Mouse (Mus musculus): ENCODE data around the gene Gm2042. TPM values are rescaled to one million over a fixed set of nuclear protein-coding genes. Genes with fewer than 3 reads are reported as not detected.
"Not testable (repeated sequence)": the region's sequence is repeated elsewhere in the genome, so short reads cannot be mapped to it uniquely, and the experiment has no call there.

The Gm2042 gene
- total RNA-seq (2021): not detected
- long read RNA-seq, experiment 1: 0 reads
- long read RNA-seq, experiment 2: 0 reads

- DNase-seq (ENCODE audit: low spot score in 2 of 2): not testable (repeated sequence)
Observed at GRCm38 (mm10) chr12:87953780-87954179, at the start of gene Gm2042. Gene Gm2042 (plus strand): TSS chr12:87954080.

DNA sequence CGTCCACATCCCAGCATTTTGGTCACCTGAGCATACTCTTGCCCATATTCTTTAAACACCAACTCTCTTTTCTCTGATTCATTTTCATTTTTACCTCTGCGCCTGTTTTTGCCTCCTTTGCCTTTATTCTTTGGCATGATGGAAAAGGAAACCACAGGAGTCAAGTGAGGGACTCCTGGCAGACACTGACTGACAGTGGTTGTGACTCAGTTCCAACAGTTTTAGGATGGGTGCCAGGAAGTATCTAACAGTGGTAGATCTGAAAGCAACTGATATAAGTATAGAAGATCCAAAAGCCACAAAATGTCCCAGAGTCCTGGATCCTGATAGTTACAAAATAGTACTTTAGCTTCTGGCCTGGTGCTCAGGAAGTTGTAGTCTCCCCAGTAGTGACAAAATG, 34.2 kb upstream of the Gm2042 start, which contains the start of gene Gm2035:
Gm2035 (minus strand) TSS at position 137 of the 400 bp plus-strand sequence.
- not testable (repeated sequence) for DNase-seq (ENCODE audit: low spot score in 2 of 2)

DNA sequence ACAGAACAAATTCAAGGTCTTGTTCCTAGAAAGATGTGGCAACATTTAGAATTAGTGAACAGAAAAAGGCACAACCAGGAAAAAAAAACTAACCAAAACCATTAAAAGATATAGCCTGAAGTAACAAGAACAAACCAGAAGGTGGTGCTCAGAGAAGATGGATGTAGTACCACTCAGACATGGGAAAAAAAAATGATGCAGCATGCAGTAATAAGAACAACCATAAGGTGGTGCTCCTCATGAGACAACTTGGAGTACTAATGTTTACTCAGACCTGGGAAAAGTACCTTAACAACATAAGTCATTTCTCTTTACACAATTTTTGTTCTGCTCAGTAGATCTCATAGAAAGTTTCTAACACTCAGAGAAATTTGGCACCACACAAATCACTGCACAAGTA, 30.1 kb downstream of the Gm2042 start:
- not testable (repeated sequence) for DNase-seq (ENCODE audit: low spot score in 2 of 2)

- not testable (repeated sequence) for DNase-seq (ENCODE audit: low spot score in 2 of 2)
Observed at GRCm38 (mm10) chr12:88004118-88004517, 50.2 kb downstream of the Gm2042 start.

Other genes with a start within 250 kb of the Gm2042 start
- gene Gm21319, start 178.3 kb upstream of the Gm2042 start, total RNA-seq (2021): not detected
- gene Gm21936, start 158.6 kb upstream of the Gm2042 start, total RNA-seq (2021): not detected
- gene BB287469, start 137.5 kb upstream of the Gm2042 start, total RNA-seq (2021): not detected
- gene Gm2001, start 111.7 kb upstream of the Gm2042 start, total RNA-seq (2021): not detected
- gene Gm2016, start 80.0 kb upstream of the Gm2042 start, total RNA-seq (2021): not detected
- gene Gm2022, start 58.7 kb upstream of the Gm2042 start, total RNA-seq (2021): not detected
- gene Gm2035, start 34.2 kb upstream of the Gm2042 start, total RNA-seq (2021): not detected
- gene Gm2075, start 57.8 kb downstream of the Gm2042 start, total RNA-seq (2021): not detected
- not detected for gene Gm6803, start 64.7 kb downstream of the Gm2042 start, total RNA-seq (2021)
- gene Gm2056, start 72.9 kb downstream of the Gm2042 start, total RNA-seq (2021): not detected
- gene Gm16368, start 129.6 kb downstream of the Gm2042 start, total RNA-seq (2021): not detected
- gene Gm10436, start 228.0 kb downstream of the Gm2042 start, total RNA-seq (2021): not detected

Measured in layer of hippocampus, postnatal 14 days (tissue).